Mouse (Mus musculus) stomach, postnatal 0 days (tissue): ENCODE results near the gene Ccdc194.

Source experiments
- CTCF ChIP-seq: IDR thresholded peaks from 2 replicates; pipeline ENCODE4 v1.5.1; 2016; ENCODE audit warnings: antibody characterized with exemption, low read depth, mild to moderate bottlenecking, moderate library complexity
- EP300 ChIP-seq: optimal IDR thresholded peaks from 2 replicates; pipeline ENCODE3; 2016; ENCODE audit warnings: antibody characterized with exemption

DNA sequence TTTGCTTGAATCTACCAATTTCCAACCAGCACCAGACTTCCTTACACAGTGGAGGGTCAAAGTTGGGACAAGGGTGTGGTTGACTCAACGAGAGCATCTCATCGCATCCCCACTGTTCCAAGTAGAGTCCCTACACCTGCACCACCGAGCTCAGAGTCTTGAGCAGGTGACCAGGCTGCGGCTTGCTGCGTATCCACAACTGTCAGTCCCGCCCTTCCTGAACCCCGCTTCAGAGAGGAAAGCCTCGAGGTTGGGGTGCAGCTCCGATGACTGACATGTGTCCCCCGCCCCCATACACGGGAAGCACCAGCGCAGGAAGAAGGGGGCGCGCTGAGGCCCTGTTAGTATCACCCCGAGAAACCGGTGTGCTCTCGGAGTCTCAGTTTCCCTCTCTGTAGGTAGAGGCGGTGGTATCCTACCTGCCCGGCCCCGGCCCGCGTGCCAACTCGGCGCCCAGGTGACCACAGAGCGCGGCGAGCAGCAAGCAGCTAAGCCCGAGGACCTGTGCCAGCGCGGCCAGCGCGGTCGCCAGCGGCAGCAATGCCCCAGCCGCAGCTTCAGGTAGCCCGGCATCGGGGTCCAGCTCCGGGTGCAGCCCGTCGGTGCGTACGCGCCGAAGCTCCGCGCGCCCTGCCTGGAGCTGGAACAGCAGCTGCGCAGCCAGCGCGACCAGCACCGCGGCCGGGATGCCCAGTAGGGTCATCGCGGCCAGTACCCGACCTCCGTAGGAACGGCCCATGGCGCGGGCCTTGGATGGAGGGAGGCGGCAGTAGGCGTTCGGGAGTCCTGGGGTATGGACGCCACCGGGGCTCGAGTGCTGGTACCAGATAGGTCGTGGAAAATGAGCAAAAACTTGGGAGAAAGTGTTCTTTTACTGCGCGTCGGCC is 32.8 kb upstream of the Ccdc194 start, which contains the start of gene Tmem221:
- TF ChIP-seq CTCF (no peak), EP300 (no peak)
